In the genomic region with DNA sequence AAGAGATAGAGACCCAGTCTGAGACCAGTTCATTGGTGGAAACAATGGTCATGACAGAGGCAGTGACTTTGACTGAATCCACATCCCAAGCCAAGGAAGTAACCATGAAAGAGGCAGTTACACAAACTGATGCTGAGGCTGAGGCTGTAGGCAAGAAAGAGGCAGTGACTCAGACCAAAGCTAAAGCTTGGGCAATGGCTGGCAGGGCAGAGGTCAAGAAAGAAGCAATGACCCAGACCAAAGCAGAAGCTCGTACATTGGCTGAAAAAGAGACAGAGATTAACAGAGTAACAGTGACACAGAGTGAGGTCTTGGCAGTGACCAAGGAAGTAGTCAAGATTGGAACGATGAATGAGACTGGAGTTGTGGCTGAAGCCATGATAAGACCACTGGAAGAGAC, we compare ENCODE assay signal across 26 mouse cellular contexts.
"Had no signal": no experiment of that assay in that cellular context is flagged by ENCODE, and none has a peak within 500 bp of the region (broad histone marks: within the 10 kb centered on the region; RNA-seq: fewer than 3 reads in every experiment).

No protein-coding gene starts in this region.

- H3K4me2 ChIP-seq: heart, embryonic 12.5 days; hindbrain, embryonic 12.5 days; hindbrain, embryonic 14.5 days; kidney, embryonic 15.5 days; limb, embryonic 13.5 days; limb, embryonic 15.5 days; liver, embryonic 12.5 days had no signal

- ATAC-seq: hindbrain, postnatal 0 days; intestine, embryonic 16.5 days; liver, embryonic 12.5 days had no signal

- H3K4me1 ChIP-seq: heart, embryonic 10.5 days; limb, embryonic 15.5 days; liver, embryonic 12.5 days had no signal

- DNase-seq: gastrocnemius, postnatal 14 days; gastrocnemius, postnatal 36 days; heart, adult 11 months; heart, postnatal 10 days; heart, postnatal 4 days; kidney, adult 11 months; kidney, adult 2 months; kidney, adult 9 months; kidney, postnatal 14 days; kidney, postnatal 36 days; layer of hippocampus, adult 9-11 months; layer of hippocampus, postnatal 36 days; left cerebral cortex, postnatal 4 days had no signal

- H3K27me3 ChIP-seq: heart, embryonic 12.5 days had no signal

- H3K27ac ChIP-seq: heart, embryonic 10.5 days; hindbrain, embryonic 10.5 days; hindbrain, embryonic 12.5 days; hindbrain, embryonic 14.5 days; hindbrain, postnatal 0 days; kidney, embryonic 15.5 days; kidney, postnatal 0 days; limb, embryonic 13.5 days; limb, embryonic 15.5 days; liver, embryonic 12.5 days; liver, embryonic 14.5 days had no signal

- H3K4me3 ChIP-seq: heart, embryonic 10.5 days; heart, embryonic 12.5 days; hindbrain, embryonic 10.5 days; hindbrain, embryonic 12.5 days; kidney, embryonic 15.5 days; limb, embryonic 13.5 days; limb, embryonic 15.5 days; liver, embryonic 12.5 days had no signal

- H3K9ac ChIP-seq: heart, embryonic 12.5 days; hindbrain, embryonic 12.5 days; hindbrain, embryonic 14.5 days; kidney, embryonic 15.5 days; limb, embryonic 13.5 days; limb, embryonic 15.5 days; liver, embryonic 12.5 days; liver, embryonic 14.5 days had no signal

- H3K9me3 ChIP-seq: heart, embryonic 10.5 days; heart, embryonic 12.5 days; hindbrain, embryonic 10.5 days; hindbrain, embryonic 12.5 days; kidney, embryonic 15.5 days; limb, embryonic 13.5 days; limb, embryonic 15.5 days; liver, embryonic 12.5 days had no signal
